Mouse (Mus musculus): ENCODE measurements at regions not wholly inside any gene's neighbourhood (a gene's known extent, or its start where the extent isn't known, plus 50 kb on each side); places are given as distances from the start of the nearest gene placed in this dataset.

DNA sequence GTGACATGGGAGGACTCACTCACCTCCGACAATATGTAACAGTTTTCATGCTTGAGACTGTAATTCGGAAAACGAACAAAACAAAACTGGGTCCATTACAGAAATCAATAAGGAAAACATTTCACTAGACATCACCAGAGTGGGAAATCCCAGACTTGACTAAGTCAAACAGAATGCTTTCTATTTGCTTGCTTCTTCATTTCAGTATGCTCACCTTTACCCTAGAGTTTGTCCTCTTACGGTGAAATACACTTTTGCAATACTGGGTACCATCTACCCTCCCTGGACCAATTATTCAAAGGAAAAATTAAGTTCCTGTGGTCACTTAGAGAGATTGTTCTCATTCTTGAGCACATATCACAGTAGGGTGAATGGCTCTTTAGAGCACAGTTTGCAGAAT is 613.4 kb upstream of the 4930412O13Rik start:
- DNase-seq (ENCODE audit: low spot score) = no peak

DNA sequence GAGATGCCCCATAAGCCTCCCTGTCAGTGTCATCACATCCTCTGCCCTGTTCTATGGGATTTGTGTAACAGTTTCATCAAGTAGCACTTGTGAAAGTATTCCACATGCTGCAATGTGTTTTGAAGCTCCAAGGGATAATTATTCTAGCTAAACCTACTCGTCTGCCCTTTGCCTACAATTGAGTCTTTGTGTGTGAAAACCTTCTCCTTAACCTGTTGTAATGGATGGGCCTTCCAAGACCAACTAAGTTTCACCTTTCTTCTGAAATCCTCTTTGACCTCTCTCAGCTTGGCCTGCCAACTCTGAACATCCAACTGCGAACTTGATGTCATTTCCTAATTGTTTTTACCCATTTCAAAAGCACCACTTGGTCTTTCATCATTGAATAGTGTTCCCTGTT is 597.6 kb upstream of the 4930412O13Rik start:
- no peak for DNase-seq (ENCODE audit: low spot score)

- DNase-seq (ENCODE audit: low spot score) = no peak
Measured at GRCm38 (mm10) chr2:9285800-9286199, 595.3 kb upstream of the 4930412O13Rik start.

GRCm38 (mm10) chr2:9287077-9287476 is 594.0 kb upstream of the 4930412O13Rik start:
- no peak for DNase-seq (ENCODE audit: low spot score)

- no peak for DNase-seq (ENCODE audit: low spot score)
Measured at GRCm38 (mm10) chr2:9287623-9288022, 593.4 kb upstream of the 4930412O13Rik start.

- DNase-seq (ENCODE audit: low spot score) = no peak
Measured at GRCm38 (mm10) chr2:9331630-9332352, 549.3 kb upstream of the 4930412O13Rik start.

- DNase-seq (ENCODE audit: low spot score) = no peak
Measured at GRCm38 (mm10) chr2:9348982-9349381, 532.1 kb upstream of the 4930412O13Rik start.

DNA sequence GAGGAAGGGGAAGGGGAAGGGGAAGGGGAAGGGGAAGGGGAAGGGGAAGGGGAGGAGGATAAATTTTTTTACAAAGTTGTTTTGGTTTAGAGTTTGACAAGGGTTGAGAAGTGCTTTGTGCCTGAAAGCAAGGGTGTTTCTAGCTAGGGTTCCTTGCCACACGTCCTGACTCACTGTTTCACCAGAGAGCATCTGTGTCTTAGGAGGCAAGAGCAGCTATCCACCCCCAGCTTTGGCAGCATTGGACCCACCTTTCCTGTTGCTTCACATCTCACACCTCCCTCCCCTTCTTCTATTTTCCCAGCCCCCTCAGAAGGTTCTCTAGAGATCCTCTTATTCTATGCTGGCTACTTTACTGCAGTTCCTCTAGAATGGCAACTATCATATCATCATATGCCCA is 531.1 kb upstream of the 4930412O13Rik start:
- no peak for DNase-seq (ENCODE audit: low spot score)

DNA sequence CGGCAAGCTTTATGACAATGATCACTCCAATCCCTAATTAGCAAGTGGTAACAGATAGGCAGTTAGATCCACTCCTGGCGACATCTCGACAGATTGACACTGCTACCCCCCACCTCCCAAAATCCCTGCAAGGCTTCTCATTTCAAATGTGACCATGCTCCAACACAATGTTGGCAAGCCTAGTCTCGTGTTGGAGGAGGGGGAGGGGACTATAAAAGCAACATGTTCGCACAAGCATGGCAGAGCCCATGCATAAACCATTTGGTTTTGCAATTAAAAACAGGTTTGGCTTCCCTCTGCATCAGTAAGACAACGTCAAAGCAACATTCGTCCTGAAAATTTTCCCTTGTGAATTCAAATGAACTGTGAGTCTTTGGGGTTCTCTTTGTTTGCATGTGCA is 528.9 kb upstream of the 4930412O13Rik start:
- DNase-seq (ENCODE audit: low spot score) = no peak

GRCm38 (mm10) chr2:9360020-9360419 is 521.0 kb upstream of the 4930412O13Rik start:
- DNase-seq (ENCODE audit: low spot score) = no peak

DNA sequence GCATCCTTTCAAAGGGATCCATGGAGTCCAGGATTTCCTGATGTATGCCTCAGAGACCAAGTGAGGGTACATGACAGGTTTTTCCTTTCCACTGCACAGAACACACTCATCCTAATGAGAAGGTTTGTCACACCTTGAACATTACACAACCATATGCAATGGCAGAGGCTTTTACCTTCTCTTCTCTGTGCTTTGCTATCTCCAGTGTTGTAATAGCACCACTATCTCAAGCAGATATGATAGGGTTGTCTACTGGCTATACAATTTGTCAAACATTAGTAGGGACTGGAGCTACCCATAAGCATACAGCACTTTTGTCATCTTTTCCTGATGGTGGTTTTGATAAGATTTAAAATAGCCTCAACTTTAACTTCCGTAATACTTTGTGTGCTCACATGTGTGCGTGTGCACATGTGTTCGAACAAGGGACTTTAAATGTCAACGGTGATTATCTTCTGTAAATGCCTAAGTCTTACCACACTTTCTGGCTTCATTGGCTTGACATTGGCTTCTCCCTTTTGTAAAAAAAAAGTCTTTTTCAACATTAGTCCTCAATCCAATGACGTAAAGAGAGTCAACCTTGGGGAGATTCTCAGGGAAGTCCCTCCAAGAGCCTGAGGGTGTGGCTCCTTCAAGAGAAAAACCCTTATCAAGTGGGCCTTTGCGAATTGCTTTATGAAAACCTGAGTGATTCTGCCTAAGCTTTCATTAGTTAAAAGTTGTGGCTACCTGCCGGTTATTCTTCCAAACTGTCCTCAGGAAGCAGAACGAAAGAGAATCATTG is 513.1 kb upstream of the 4930412O13Rik start:
- DNase-seq (ENCODE audit: low spot score) = no peak

GRCm38 (mm10) chr2:9369572-9369971 is 511.5 kb upstream of the 4930412O13Rik start:
- no peak for DNase-seq (ENCODE audit: low spot score)

DNA sequence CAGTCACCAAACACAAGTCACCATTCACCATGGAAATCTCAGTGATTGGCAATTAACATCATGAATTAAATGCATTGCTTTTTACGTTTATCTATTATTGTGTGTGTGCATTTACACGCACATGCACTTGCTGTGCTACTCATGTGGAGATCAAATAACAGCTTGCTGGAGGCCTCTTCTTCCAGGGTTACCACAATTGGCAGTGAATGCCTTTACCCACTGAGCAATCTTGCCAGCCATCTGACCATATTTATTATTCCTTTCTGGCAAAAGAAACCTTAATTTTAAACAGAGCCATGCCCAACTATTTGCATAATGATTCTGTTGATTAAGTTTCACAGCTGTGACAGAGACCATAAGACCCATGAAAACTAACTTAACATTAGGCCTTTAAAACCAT is 494.5 kb upstream of the 4930412O13Rik start:
- no peak for DNase-seq (ENCODE audit: low spot score)

DNA sequence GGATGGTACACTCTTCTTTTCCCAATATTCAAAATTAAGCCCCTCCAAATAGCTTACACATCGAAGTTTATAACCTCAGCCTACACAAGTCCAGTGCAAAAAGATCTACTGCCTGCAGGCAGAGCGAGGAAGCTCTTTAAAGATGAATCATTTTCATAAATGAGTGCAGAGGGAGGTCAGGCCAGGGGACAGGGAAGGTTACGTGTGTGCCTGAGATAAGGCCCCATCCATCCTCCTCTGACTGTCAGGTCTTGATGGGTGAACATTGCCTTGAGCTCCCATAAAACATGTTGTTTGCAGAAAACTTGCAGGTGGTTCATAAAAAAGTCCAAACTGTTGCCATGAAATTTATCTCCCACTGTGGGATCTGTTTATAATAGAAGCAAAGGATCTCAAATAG is 493.0 kb upstream of the 4930412O13Rik start:
- DNase-seq (ENCODE audit: low spot score) = no peak

- DNase-seq (ENCODE audit: low spot score) = no peak
Measured at GRCm38 (mm10) chr2:9395379-9395999, 485.6 kb upstream of the 4930412O13Rik start.

GRCm38 (mm10) chr2:9401461-9401860 is 479.6 kb upstream of the 4930412O13Rik start:
- no peak for DNase-seq (ENCODE audit: low spot score)

DNA sequence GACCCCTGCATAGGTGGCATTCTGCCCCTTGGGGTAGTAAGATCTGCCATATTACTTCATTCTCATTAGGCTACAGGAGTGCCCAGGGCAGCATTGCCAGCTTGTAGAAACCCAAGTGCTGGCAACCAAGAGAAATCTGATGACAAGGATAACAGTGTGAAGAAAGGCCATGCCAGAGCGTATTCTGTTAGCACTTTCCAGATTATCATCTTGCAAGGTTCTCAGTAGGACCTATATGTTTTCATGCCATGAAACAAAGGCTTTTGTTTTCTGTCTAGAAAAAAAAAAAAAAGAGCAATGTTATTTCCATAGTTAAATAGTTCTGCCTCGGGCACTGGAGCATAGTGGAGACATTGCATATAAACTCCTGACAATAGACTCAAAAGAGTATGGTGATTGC is 478.8 kb upstream of the 4930412O13Rik start:
- DNase-seq (ENCODE audit: low spot score) = no peak

DNA sequence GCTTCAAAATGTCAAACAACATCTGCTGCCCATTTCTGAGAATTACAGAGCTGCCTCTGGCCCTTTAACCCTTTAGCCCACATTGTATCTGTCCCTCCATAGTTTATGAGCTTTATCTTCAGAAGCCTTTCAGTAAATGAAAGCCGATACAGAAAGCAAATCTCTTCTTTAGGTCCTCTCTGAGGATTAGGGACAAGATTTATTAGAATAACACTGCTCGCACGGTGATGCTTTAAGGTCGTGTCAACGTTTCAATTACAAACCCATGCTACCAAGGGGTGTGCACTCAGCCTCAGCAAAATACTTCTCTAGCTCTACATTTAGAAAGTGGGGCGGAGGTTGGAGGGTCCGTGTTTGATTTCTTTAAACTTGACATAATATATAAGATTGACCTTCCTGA is 472.0 kb upstream of the 4930412O13Rik start:
- DNase-seq (ENCODE audit: low spot score) = no peak

DNA sequence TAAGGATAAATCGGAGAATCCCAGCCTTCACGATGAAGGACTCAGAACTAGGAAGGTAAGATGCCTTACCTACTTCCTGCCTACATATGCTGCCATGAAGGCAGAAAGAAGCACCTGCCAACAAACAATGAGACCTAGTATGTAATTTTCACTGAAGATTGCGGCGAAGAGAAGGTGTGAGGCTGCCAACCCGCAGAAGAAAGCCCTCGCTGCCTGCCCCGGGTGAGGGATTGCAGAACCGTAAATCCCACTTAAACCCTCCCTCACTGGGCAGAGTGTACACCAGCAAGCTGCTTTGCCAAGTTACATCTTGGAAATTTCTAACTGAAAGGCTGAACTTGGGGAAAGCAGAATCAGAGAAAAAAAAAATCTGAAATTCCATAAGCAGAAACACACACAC is 458.4 kb upstream of the 4930412O13Rik start:
- DNase-seq (ENCODE audit: low spot score) = no peak

GRCm38 (mm10) chr2:9423534-9423933 is 457.5 kb upstream of the 4930412O13Rik start:
- no peak for DNase-seq (ENCODE audit: low spot score)

- no peak for DNase-seq (ENCODE audit: low spot score)
Measured at GRCm38 (mm10) chr2:9433110-9433940, 447.7 kb upstream of the 4930412O13Rik start.

Data from yolk sac, embryonic 10.5 days (tissue).